Mouse (Mus musculus): ENCODE data around the gene Brsk1.

Brsk1 gene

DNA sequence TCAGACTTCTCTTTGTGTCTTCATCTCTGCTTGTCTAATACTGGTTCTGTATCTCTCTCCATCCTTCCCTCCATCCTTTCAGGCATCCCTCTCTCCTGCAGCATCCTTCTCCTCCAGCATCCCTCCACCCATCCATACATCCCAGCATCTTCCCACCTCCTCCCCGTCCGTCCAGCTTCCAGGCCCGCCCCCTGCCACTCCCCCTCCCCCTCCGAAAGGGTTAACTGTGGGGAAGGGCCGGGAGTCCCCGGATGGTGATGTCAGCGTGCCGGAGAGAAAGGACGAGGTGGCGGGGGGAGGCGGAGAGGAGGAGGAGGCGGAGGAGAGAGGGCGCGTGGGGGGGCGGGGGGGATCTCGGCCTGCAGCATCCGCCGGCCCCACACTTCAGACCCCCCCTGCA lies at the start of gene Brsk1:
Gene Brsk1, plus strand, starts transcription at position 218 of the 400 bp plus-strand sequence.
- DNase-seq (ENCODE audit: low read depth, low spot score): no peak

GRCm38 (mm10) chr7:4641155-4641554 lies 49.2 kb upstream of the Brsk1 start:
- no peak for DNase-seq (ENCODE audit: low read depth, low spot score)

DNA sequence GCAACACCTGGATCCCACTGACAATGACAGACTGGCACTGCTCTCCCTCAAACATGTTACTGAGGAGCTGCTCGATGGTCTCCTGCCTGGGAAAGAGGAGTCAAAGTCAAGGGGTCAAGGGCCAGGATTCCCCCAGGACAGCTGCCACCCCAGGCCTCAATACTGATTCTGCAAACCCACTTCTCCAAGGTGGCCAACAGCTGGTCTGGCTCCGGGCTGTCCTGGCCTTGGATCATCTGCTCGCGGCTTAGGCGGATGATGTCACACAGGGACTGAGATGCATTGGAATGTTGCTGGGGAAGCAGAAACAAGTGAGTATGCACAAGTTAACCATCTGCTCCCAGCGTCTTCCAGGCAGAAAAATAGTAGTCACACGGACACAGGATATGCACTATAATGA lies 48.4 kb upstream of the Brsk1 start:
- no peak for DNase-seq (ENCODE audit: low read depth, low spot score)

DNA sequence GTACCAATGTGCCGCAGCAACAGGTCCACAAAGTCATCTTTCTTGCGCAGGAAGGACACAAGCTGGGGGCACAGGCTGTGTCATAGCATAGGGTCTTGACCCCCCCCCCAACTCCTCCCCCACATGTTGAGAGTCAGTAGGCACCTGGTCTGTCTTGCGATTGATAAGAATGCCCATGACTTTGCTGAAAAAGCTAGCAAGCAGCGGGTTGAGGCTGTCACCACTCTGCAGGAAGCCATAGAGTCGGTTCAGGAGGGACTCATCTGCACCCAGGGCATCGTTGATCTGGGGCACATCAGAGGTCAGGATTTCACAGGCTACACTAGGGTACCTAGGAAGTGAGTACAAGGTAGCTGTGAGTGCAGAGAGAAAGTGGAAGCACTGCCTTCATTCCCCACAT lies 47.2 kb upstream of the Brsk1 start:
- no peak for DNase-seq (ENCODE audit: low read depth, low spot score)

GRCm38 (mm10) chr7:4646806-4647205 lies 43.6 kb upstream of the Brsk1 start:
- DNase-seq (ENCODE audit: low read depth, low spot score): no peak

- peak; percentile 76 for DNase-seq (ENCODE audit: low read depth, low spot score)
These were observed 43.1 kb upstream of the Brsk1 start for GRCm38 (mm10) chr7:4647291-4647690.

GRCm38 (mm10) chr7:4647992-4648391 lies 42.4 kb upstream of the Brsk1 start:
- no peak for DNase-seq (ENCODE audit: low read depth, low spot score)

DNA sequence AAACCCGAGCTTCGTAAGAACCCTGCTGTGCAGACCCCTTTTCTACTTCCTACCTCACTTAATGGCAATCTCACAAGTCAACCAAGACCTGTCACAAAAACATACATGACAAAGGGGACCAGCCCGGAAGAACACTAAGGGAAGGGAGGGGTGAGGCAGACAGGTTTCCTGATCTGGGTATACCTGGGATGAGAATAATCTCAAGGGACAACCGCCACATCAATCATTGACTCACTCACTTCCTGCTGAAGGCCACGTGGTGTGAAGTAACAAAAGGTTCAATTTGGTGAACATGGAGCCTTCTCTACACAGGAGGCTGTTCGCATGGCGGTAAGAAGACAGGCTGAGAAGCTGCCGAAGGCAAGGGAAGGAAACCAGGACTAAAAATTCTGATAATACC lies 38.8 kb upstream of the Brsk1 start:
- peak; percentile 82 for DNase-seq (ENCODE audit: low read depth, low spot score)

DNA sequence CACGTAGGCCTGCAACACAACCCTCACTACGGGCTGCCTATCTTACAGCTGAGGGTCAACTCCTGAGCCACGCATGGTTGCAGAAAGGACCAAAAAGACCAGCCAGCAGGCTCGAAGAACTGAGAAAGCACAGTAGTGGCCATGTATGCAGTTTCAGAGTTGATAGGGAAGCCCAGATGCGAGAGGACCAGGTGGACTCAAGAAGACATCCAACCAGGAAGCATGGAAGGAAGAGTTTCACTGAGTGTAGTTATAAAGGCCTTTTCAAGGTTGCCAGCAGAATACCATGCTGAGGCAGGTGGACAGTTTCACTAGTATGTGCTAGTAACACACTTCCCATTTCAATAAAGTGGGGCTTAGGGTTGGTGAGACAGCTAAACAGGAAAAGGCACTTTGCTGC lies 37.7 kb upstream of the Brsk1 start:
- DNase-seq (ENCODE audit: low read depth, low spot score): no peak

- DNase-seq (ENCODE audit: low read depth, low spot score): peak; percentile 24
These were observed 37.1 kb upstream of the Brsk1 start for GRCm38 (mm10) chr7:4653351-4653750.

DNA sequence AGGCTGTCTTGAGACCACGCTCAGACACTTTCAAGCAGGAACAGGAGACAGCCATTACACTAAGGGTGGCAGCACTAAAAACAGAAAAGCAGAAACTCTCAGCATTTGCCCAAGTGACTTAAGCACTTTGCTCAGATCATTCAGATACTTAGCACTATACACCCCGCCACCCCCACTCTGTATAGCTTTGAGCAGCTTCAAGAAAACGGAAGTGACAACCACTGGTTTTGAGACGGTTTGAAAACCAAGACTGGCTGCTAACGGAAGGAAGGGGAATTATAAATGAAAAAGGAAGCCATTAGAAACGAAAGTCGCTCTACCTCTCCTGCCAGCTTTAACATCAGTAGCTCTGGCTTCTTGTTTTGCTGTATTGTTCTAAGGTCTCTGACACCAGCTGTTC lies 36.6 kb upstream of the Brsk1 start:
- peak; percentile 91 for DNase-seq (ENCODE audit: low read depth, low spot score)

GRCm38 (mm10) chr7:4654221-4654620 lies 36.2 kb upstream of the Brsk1 start:
- DNase-seq (ENCODE audit: low read depth, low spot score): no peak

DNA sequence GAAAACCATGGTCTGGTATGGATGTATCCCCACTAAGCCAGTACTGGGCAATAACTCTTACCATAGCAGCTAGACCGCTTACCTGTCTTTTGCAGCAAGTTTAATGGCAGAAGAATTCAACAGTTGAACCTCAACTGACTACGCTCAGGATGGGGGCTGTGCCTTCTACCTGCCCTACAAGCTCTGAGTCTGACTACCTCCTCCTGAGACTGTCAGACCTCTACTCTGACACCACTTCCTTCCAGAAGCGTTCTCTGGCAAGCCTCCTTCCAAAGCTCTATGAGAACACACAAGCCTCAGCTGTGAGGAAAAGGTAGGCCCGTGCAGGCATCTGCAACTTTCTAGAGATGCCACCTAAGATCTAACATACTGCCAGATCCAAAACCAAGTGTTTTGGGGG lies 35.0 kb upstream of the Brsk1 start:
- DNase-seq (ENCODE audit: low read depth, low spot score): peak; percentile 63

DNA sequence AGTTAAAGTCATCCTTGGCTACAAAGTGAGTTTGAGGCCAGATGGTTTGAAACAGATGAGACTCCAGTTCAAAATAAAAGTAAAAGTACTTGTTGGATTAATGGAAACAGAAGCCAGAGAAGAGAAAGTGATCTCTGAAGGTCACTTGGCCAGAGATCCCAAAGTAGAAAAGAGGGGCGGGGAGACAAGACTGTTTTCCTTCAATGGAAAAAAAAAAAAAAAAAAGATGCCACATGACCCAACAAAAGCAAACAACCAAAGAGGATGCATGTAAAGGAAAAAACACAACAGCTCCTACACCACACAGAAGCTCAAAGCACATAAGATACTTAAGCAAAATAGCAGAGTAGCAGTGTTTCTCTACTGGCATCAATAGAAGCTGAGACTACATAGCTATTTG lies 34.5 kb upstream of the Brsk1 start:
- peak; percentile 65 for DNase-seq (ENCODE audit: low read depth, low spot score)

- DNase-seq (ENCODE audit: low read depth, low spot score): peak; percentile 25
These were observed 33.6 kb upstream of the Brsk1 start for GRCm38 (mm10) chr7:4656818-4657217.

DNA sequence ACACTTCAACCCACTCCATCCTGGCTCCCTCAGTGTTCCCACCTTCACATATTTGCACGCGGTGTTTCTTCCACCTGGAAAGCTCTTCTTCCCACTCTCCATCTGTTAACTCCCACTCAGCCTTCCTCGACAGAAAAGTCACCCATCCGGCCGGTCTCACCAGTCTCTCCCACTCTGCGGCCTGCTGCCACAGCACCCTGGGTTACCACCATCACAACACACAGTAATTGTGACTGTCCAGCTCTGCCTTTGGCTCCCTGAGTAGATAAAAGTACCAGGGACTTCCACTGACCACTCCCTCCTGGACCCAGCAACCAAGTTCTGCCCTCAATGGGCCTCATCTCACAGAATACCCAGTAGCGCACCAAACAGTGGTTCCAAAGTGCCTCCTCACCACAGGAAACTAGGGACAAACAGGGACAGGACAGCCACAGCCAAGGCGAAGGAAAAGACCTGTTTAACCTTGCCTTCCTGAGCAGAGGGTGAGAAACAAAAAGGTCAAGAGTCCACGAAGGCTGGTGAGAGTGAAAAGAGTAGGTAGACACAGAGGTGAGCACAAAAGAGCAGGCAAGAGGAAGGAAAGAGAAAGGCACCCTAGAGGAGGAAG lies 32.8 kb upstream of the Brsk1 start:
- peak; percentile 17 for DNase-seq (ENCODE audit: low read depth, low spot score)

- peak; percentile 53 for DNase-seq (ENCODE audit: low read depth, low spot score)
These were observed 32.1 kb upstream of the Brsk1 start for GRCm38 (mm10) chr7:4658128-4658907.

DNA sequence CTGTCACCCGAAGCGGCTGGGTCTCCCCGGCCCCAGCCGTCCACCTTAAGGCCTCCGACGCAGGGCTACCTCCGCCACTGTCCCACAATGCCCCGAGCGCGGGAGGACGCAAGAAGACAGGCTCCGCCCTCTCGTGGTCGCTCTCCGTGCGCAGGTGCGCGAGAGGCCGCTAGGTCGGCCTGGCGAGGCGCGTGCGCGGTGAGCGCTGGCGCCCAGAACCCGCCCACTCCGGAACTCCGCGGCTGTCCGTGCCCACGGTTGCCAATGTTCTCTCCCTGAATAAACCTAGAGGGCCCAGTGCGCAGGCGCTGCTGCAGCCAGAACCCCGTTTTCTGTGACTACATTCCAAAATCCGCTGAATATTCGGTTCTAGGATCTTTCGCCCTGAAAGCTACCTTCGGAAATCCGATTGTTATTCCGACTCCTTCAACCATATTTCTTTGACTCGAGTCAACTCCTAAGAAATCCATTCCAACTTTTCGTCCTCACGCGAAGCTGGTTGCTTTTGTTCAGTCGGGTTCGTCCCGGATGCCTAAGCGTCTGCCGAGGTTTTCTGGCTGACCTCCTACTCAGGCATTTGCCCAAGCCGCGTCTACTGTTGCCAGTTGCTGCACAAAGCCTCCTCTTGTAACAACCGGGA lies 31.4 kb upstream of the Brsk1 start, which contains the start of gene Ppp6r1:
Gene Ppp6r1, minus strand, starts transcription at position 108 of the 640 bp plus-strand sequence.
- peak; percentile 99 for DNase-seq (ENCODE audit: low read depth, low spot score)

DNA sequence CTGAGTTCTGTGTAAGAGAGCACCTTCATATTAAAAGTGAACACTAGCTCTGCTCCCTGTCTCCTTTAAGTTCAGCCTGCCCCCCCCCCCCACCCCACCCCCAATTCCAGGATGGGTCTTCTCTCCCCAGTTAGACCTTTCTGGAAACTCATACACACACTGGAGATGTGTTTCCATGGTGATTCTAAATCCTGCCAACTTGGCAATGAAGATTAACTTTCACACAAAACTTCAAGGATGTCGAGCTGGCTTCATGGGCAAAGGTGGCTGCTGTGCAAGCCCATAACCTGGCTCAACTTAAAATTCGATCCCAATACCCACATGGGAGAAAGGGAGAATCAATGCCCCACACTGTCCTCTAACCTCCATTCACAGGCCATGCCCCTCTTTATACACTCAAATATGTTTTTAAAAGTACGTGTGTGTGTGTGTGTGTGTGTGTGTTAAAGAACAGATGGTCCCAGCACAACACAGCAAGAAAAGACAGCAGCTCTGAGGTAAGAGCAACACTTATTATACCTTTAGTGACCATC lies 30.4 kb upstream of the Brsk1 start:
- no peak for DNase-seq (ENCODE audit: low read depth, low spot score)

DNA sequence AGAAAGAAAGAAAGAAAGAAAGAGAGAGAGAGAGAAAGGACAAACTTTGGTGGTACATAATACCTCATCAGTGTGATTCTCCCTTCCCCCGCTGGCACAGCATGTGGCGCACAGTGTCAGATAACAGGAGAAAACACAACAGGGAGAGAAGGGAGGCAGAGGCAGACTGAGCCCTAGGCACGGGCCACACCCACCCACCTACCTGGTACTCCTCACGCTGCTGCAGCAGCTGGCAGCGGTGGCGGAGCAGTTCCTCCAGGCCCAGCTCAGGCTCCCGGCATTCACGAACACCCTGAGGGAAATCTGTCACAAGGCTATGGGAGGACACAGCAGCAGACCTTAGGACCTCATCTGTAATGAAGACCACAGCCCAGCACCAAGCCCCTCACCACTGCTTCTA lies 27.2 kb upstream of the Brsk1 start:
- DNase-seq (ENCODE audit: low read depth, low spot score): peak; percentile 31

DNA sequence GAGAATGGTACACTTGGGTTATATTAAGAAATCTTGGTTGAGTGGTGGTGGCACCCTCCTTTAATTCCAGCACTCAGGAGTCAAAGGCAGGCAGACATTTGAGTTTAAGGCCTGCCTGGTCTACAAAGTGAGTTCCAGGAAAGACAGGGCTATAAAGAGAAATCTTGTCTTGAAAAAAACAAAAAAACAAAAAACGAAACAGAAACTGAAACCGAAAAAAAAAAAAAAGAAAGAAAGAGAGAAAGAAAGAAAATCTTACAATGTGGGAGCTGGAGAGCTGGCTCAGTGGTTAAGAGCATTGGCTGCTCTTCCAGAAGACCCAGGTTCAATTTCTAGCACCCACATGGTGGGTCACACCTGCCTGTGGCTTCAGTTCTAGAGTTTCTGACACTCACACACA lies 26.7 kb upstream of the Brsk1 start:
- DNase-seq (ENCODE audit: low read depth, low spot score): peak; percentile 64

- no peak for DNase-seq (ENCODE audit: low read depth, low spot score)
These were observed 23.5 kb upstream of the Brsk1 start for GRCm38 (mm10) chr7:4666871-4667270.
